Mouse (Mus musculus): Measurements from ENCODE around the gene Depp1. TPM values are rescaled to one million over a fixed set of nuclear protein-coding genes. Genes with fewer than 3 reads are reported as not detected.

Depp1 gene
- polyA plus RNA-seq, 1 experiment from 2014 or later = 45.0 TPM

DNA sequence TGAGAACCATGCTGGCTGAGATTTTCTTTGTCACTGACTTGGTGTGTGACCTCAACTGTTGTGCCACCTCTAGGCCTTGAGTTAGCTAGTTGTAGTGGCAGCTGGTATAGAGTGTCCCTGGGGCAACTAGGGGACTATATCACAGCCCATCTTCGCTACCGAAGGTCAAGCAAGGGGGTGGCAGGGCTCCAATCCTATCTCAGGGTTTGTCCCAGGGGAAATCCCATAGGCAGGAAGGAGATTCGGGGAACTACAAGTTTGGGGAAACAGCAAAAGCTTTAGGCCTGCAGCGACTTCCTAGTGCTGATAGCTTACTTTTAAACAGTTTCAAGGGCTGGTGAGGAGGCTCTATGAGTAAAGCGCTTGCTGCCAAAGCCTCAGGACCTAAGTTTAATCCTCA lies 21.9 kb downstream of the Depp1 start:
- Histone ChIP-seq H3K36me3 (ENCODE audit: control insufficient read depth, insufficient read depth, low read length) (no peaks in the 10 kb centered on the region), H3K4me2 (ENCODE audit: low read depth, low read length) (no peak overlapping the region), H3K4me1 (replicated peaks; ENCODE audit: control insufficient read depth, insufficient read depth, low read length) (peaks cover 17% of the 10 kb centered on the region), H3K4me3 (ENCODE audit: low read length) (no peak overlapping the region), H3K27me3 (ENCODE audit: control insufficient read depth, insufficient read depth, low read depth, low read length) (no peaks in the 10 kb centered on the region), H3K9ac (ENCODE audit: low read length) (no peak overlapping the region), H3K9me3 (ENCODE audit: control insufficient read depth, low read length) (no peaks in the 10 kb centered on the region), H3K27ac (ENCODE audit: low read length) (no peak overlapping the region)
- 72% methylated on average over 5 of the region's 5 CpGs for WGBS
- ATAC-seq (ENCODE audit: low read depth) = no peak

DNA sequence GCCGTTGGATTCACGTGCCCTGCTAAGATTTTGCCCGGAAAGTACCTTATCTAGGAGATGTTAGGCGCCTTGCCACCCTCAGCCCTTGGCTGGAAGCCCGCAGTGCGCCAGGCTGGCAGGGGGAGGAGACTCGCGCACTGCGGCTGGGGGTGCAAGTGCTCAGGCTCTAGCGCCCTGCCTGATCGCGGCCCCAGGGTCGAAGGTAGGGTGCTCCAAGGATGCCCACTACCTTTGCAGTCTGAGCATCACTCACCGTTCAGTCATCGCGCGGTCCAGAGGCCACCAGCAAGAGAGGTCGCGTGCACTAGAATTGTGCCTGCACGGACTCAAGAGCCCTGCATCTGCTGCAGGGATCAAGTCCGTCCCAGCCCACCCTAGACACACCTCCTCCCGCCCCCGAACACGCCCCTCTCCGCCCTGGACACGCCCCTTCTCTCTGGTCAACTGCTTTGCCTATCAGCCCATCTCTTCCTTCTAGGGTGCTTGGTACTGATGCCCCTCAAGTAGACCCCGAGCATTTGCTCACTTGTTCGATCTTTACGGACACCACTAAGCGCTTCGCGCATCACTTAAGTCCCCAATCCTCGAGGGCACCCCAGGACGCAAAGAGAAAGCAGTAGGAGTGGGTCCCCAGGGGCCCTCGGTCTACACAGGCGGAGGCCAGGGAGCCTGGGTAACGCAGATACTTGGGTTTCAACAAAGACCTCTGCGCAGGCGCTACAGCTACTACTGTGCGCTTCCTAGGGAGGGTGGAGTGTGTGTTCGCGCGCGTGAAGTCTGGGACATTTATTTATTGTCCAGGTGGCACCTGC lies 23.3 kb downstream of the Depp1 start, which contains the start of gene Rassf4:
Rassf4 (minus strand) TSS at position 482 of the 812 bp plus-strand sequence.
- under 1% methylated on average over 43 of the region's 44 CpGs for WGBS
- H3K27ac ChIP-seq (ENCODE audit: low read length) = peak within 1 kb of the TSS; percentile 77
- peak; percentile 92 for ATAC-seq (ENCODE audit: low read depth)
- H3K9me3 ChIP-seq (ENCODE audit: control insufficient read depth, low read length) = no peaks in the 10 kb centered on the region
- H3K4me2 ChIP-seq (ENCODE audit: low read depth, low read length) = peak within 1 kb of the TSS; percentile 91
- H3K36me3 ChIP-seq (ENCODE audit: control insufficient read depth, insufficient read depth, low read length) = no peaks in the 10 kb centered on the region
- H3K4me1 ChIP-seq (replicated peaks; ENCODE audit: control insufficient read depth, insufficient read depth, low read length) = peaks cover 17% of the 10 kb centered on the region
- no peaks in the 10 kb centered on the region for H3K27me3 ChIP-seq (ENCODE audit: control insufficient read depth, insufficient read depth, low read depth, low read length)
- H3K4me3 ChIP-seq (ENCODE audit: low read length) = peak within 1 kb of the TSS; percentile 57
- peak within 1 kb of the TSS; percentile 64 for H3K9ac ChIP-seq (ENCODE audit: low read length)

DNA sequence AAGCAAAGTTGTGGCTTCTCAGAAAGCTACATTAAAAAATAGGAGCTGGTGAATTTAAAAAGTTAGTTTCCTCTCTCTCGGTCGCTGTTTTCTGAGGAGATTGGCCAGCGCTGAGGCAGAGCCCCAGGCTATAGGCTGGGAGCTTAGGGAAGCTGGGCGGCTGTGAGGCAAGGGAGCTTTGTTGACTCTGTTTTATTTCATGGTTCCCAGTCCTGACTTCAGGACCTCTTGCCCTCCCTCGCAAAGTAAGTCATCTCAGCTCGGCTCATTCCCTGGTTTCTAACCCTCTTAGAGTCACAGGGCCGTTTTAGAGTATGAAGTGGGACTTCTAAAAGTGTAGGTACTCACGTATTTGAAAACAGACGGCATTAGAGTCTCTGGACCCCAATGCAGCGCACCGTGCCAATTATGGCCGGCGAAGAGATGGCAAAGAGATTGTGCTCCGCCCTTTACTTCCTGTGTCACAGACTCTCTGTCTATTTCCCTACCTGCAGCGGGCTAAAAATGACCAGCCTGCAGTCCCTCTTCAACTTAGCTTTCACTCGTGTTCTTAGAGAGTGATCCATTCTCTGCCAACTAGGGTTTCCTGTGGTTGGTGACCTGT lies 24.0 kb downstream of the Depp1 start:
- WGBS = 21% methylated on average over 16 of the region's 16 CpGs
- Histone ChIP-seq H3K9me3 (ENCODE audit: control insufficient read depth, low read length) (no peaks in the 10 kb centered on the region), H3K27ac (ENCODE audit: low read length) (peak overlapping the region; percentile 77), H3K9ac (ENCODE audit: low read length) (peak overlapping the region; percentile 64), H3K4me2 (ENCODE audit: low read depth, low read length) (peak overlapping the region; percentile 91), H3K36me3 (ENCODE audit: control insufficient read depth, insufficient read depth, low read length) (no peaks in the 10 kb centered on the region), H3K4me3 (ENCODE audit: low read length) (peak overlapping the region; percentile 57), H3K27me3 (ENCODE audit: control insufficient read depth, insufficient read depth, low read depth, low read length) (no peaks in the 10 kb centered on the region), H3K4me1 (replicated peaks; ENCODE audit: control insufficient read depth, insufficient read depth, low read length) (peaks cover 17% of the 10 kb centered on the region)
- ATAC-seq (ENCODE audit: low read depth) = no peak

DNA sequence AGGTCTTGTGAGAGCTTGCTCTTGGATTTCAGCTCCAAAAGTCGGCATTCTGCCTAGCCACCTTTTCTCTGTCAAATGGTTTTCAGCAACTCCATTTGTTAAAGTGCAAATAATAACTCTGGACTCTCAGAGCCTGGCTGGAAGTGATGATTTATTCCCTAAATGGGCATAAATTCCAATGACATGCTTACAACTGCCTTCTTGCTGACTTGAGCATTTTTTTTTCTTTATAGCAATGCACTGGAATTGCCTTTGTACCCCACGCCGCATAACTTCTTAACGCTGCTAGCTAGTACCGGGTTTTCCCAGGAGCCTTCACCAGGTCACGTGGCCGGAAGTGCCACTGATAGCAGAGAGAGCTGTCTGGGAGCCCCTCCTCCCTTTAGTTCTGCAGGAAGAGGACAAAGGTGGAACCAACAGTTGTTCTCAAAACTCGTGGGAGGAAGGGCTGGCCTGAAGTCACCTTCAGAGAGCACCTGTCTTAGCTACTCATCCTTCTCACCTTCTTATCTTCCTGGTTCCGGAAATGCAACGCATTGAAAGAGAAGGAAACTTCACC lies 26.0 kb downstream of the Depp1 start:
- Histone ChIP-seq H3K36me3 (ENCODE audit: control insufficient read depth, insufficient read depth, low read length) (no peaks in the 10 kb centered on the region), H3K4me3 (ENCODE audit: low read length) (no peak overlapping the region), H3K4me1 (replicated peaks; ENCODE audit: control insufficient read depth, insufficient read depth, low read length) (peaks cover 15% of the 10 kb centered on the region), H3K9ac (ENCODE audit: low read length) (no peak overlapping the region), H3K27ac (ENCODE audit: low read length) (no peak overlapping the region), H3K9me3 (ENCODE audit: control insufficient read depth, low read length) (no peaks in the 10 kb centered on the region), H3K27me3 (ENCODE audit: control insufficient read depth, insufficient read depth, low read depth, low read length) (no peaks in the 10 kb centered on the region), H3K4me2 (ENCODE audit: low read depth, low read length) (no peak overlapping the region)
- no peak for ATAC-seq (ENCODE audit: low read depth)
- WGBS = 44% methylated on average over 10 of the region's 10 CpGs

DNA sequence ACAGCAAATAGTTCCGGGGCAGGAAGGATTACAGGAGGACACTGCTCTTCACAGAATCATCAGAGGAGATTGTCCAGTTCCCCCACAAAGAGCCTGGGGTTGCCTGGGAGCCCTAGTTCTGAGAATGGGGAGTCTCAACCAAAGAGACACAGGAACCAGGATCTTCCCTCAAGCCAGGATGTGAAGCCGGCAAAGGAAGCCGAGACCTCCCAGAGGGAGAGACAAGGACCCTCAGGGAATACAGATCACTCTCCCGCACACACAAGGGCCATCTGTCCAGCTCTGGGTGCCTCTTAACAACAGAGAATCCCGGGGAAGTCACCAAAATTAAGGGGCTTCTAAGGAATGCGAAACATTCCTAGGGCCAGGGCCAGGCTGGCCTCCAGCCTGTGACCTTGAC lies 26.9 kb downstream of the Depp1 start:
- no peaks in the 10 kb centered on the region for H3K27me3 ChIP-seq (ENCODE audit: control insufficient read depth, insufficient read depth, low read depth, low read length)
- 53% methylated on average over 6 of the region's 6 CpGs for WGBS
- H3K27ac ChIP-seq (ENCODE audit: low read length) = no peak overlapping the region
- H3K4me1 ChIP-seq (replicated peaks; ENCODE audit: control insufficient read depth, insufficient read depth, low read length) = peaks cover 15% of the 10 kb centered on the region
- no peak overlapping the region for H3K4me2 ChIP-seq (ENCODE audit: low read depth, low read length)
- no peaks in the 10 kb centered on the region for H3K9me3 ChIP-seq (ENCODE audit: control insufficient read depth, low read length)
- no peak for ATAC-seq (ENCODE audit: low read depth)
- no peak overlapping the region for H3K9ac ChIP-seq (ENCODE audit: low read length)
- no peaks in the 10 kb centered on the region for H3K36me3 ChIP-seq (ENCODE audit: control insufficient read depth, insufficient read depth, low read length)
- H3K4me3 ChIP-seq (ENCODE audit: low read length) = no peak overlapping the region

DNA sequence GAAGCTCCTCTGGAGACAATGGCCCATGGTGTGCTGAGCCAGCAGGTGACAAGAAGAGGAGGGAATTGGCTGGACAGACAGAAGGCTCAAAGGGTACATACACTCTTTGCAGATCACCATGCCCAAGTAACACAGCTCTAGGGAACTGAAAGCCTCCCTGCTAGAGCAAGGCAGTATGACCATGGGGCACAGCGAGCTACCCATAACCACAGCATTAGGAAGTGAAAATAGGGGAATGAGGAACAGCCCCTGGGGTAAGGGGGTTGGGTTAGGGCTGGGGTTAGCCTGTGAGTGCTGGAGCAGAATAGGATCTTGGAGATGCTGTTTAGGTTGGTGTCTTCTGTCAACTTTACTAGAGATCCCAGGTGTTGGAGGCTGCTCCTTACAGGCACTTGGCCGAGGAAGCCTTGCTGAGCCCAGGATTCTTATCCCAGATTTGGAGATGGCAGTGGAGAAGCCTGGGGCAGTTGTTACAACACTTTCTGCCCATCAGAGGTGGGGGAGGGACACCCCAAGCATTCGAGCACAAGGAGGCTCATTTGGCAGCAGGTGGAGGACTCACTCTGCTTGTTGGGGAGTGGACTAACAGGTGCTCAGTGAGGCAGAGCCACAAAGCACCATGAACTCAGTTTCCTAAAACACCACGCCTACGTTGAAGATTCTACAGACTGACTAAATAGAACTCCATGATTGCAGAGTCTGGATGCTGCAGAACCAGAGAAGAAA lies 29.3 kb downstream of the Depp1 start:
- no peaks in the 10 kb centered on the region for H3K9me3 ChIP-seq (ENCODE audit: control insufficient read depth, low read length)
- H3K27me3 ChIP-seq (ENCODE audit: control insufficient read depth, insufficient read depth, low read depth, low read length) = no peaks in the 10 kb centered on the region
- no peak overlapping the region for H3K4me3 ChIP-seq (ENCODE audit: low read length)
- WGBS = 66% methylated on average over 5 of the region's 5 CpGs
- no peak overlapping the region for H3K9ac ChIP-seq (ENCODE audit: low read length)
- H3K36me3 ChIP-seq (ENCODE audit: control insufficient read depth, insufficient read depth, low read length) = no peaks in the 10 kb centered on the region
- no peak overlapping the region for H3K27ac ChIP-seq (ENCODE audit: low read length)
- no peak overlapping the region for H3K4me2 ChIP-seq (ENCODE audit: low read depth, low read length)
- ATAC-seq (ENCODE audit: low read depth) = no peak
- peaks cover 2% of the 10 kb centered on the region; the same call in 1 of the 2 replicates for H3K4me1 ChIP-seq (replicated peaks; ENCODE audit: control insufficient read depth, insufficient read depth, low read length)

DNA sequence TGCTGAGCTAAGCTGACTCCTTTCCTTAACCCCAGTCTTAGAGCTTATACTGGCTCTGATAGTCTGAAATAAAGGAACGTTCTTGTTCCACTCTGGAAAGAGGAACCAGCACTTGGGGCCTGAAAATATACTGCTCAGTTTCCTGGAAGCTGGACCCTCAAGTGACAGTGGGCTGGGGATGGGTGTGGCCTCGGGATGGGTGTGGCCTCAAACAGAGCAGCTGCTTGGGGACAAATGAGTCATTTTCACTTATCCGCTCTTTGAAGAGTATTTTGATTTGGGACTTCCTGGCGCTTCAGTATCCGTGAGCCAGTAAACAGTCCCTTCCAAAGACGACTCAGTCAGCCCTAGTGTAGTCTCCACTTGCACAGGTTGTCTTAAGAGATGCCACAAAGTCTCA lies 31.9 kb downstream of the Depp1 start:
- 9% methylated on average over 6 of the region's 6 CpGs for WGBS
- Histone ChIP-seq H3K9me3 (ENCODE audit: control insufficient read depth, low read length) (no peaks in the 10 kb centered on the region), H3K4me2 (ENCODE audit: low read depth, low read length) (no peak overlapping the region), H3K27me3 (ENCODE audit: control insufficient read depth, insufficient read depth, low read depth, low read length) (no peaks in the 10 kb centered on the region), H3K4me3 (ENCODE audit: low read length) (no peak overlapping the region), H3K4me1 (replicated peaks; ENCODE audit: control insufficient read depth, insufficient read depth, low read length) (no peaks in the 10 kb centered on the region), H3K27ac (ENCODE audit: low read length) (no peak overlapping the region), H3K36me3 (ENCODE audit: control insufficient read depth, insufficient read depth, low read length) (no peaks in the 10 kb centered on the region), H3K9ac (ENCODE audit: low read length) (no peak overlapping the region)
- ATAC-seq (ENCODE audit: low read depth) = peak; percentile 41; the same call in 1 of the 2 replicates

DNA sequence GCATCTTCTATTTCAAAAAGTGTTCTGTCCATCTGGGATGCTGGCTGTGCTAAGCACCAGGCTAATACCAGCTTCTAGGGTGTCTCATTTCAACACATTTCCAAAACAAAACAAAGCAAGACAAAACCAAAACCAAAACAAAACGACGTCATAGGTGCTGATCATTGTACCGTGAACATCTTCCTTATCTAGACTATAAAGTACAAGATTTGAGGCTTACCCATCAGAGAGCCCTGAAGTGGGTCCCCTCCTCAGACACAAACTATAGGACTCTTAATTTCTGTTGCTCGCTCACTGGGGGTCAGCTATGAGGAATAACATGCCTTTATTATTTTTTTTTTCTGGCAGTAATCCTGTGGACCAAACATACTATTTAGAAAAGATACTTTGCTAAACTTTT lies 43.2 kb downstream of the Depp1 start:
- Histone ChIP-seq H3K4me3 (ENCODE audit: low read length) (no peak overlapping the region), H3K27ac (ENCODE audit: low read length) (no peak overlapping the region), H3K36me3 (ENCODE audit: control insufficient read depth, insufficient read depth, low read length) (no peaks in the 10 kb centered on the region), H3K4me1 (replicated peaks; ENCODE audit: control insufficient read depth, insufficient read depth, low read length) (no peaks in the 10 kb centered on the region), H3K9me3 (ENCODE audit: control insufficient read depth, low read length) (no peaks in the 10 kb centered on the region), H3K4me2 (ENCODE audit: low read depth, low read length) (no peak overlapping the region), H3K9ac (ENCODE audit: low read length) (no peak overlapping the region), H3K27me3 (ENCODE audit: control insufficient read depth, insufficient read depth, low read depth, low read length) (no peaks in the 10 kb centered on the region)
- 79% methylated on average over 4 of the region's 4 CpGs for WGBS
- ATAC-seq (ENCODE audit: low read depth) = no peak

DNA sequence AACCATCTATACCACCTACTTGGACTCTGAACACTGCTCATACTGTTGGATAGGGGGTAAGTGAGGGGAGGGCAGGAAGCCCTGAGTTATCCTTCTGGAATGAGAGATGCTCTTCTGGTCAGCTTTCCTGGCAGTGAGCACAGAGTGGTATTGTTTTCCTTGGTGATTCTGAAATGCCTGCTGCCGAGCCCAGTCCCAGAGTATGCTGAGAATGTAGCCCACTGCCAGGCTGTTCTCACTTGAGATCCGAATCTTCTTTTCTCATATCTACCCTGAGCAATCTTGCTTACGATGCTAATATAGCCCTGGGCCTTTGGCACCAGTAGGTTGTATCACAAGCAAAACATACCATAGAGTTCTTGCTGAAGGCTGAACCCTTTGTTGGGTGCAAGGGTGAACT lies 43.9 kb downstream of the Depp1 start:
- no peak for ATAC-seq (ENCODE audit: low read depth)
- H3K9ac ChIP-seq (ENCODE audit: low read length) = no peak overlapping the region
- H3K27me3 ChIP-seq (ENCODE audit: control insufficient read depth, insufficient read depth, low read depth, low read length) = no peaks in the 10 kb centered on the region
- no peak overlapping the region for H3K4me3 ChIP-seq (ENCODE audit: low read length)
- no peaks in the 10 kb centered on the region for H3K36me3 ChIP-seq (ENCODE audit: control insufficient read depth, insufficient read depth, low read length)
- no peaks in the 10 kb centered on the region for H3K4me1 ChIP-seq (replicated peaks; ENCODE audit: control insufficient read depth, insufficient read depth, low read length)
- no peaks in the 10 kb centered on the region for H3K9me3 ChIP-seq (ENCODE audit: control insufficient read depth, low read length)
- H3K27ac ChIP-seq (ENCODE audit: low read length) = no peak overlapping the region
- 68% methylated on average over 3 of the region's 3 CpGs for WGBS
- no peak overlapping the region for H3K4me2 ChIP-seq (ENCODE audit: low read depth, low read length)
